Mouse (Mus musculus): ENCODE measurements around the gene Mepe. TPM values are rescaled to one million over a fixed set of nuclear protein-coding genes. Genes with fewer than 3 reads are reported as not detected.

Gene Mepe
- polyA plus RNA-seq, 1 experiment from 2014 or later = 0.58 TPM

DNA sequence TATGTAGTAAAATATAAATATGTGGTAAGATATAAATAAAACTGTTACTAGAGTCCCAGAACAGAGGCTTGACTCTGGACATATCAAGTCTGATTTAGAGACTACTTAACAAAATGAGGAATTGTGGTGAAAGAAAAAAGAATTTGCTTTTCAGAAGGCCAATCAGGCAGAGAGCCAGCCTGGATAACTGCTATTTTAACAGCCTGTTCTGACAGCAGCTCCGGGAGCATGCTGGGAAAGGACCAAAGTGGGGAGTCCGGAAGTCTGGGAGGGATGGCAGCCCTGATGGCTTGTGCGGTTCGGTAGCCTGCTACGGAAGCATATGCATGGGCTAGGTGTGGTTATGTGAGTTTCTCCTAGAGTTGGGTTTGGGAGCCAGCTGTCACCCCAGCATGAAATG is 45.5 kb downstream of the Mepe start:
- ATAC-seq (ENCODE audit: low read depth) = no peak
- Histone ChIP-seq H3K4me1 (ENCODE audit: control insufficient read depth, insufficient read depth, low read length) (peaks cover 6% of the 10 kb centered on the region; the same call in 1 of the 2 replicates), H3K4me2 (ENCODE audit: low read depth, low read length) (no peak overlapping the region), H3K27me3 (replicated peaks; ENCODE audit: control insufficient read depth, insufficient read depth, low read length) (no peaks in the 10 kb centered on the region), H3K4me3 (ENCODE audit: low read depth, low read length) (no peak overlapping the region), H3K36me3 (ENCODE audit: control insufficient read depth, insufficient read depth, low read length) (no peaks in the 10 kb centered on the region), H3K9ac (ENCODE audit: low read depth, low read length) (no peak overlapping the region), H3K27ac (replicated peaks; ENCODE audit: low read depth, low read length) (no peak overlapping the region), H3K9me3 (ENCODE audit: control insufficient read depth, low read length) (no peaks in the 10 kb centered on the region)
- peak; percentile 10 for DNase-seq (ENCODE audit: low spot score)
- 66% methylated on average over 5 of the region's 5 CpGs for WGBS

DNA sequence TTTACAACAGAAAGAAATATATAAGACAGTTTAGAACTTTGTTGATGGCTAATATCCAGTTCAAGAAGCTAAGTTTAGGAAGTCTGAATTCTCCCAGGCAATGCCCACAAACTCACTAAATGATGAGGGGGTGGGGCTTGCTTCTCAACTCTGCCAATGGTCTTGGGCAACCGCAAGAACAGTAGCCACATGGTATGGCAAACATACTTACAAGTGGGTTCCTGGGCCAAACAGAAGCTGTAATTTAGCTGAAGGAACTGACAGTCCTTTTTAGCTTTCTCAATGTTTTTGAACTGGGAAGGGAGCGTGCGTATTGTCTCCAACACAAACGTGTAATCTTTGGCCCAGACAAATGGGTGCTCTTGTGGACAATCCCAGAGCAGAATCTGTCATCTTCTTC is 46.2 kb downstream of the Mepe start:
- Histone ChIP-seq H3K36me3 (ENCODE audit: control insufficient read depth, insufficient read depth, low read length) (no peaks in the 10 kb centered on the region), H3K4me3 (ENCODE audit: low read depth, low read length) (no peak overlapping the region), H3K4me1 (ENCODE audit: control insufficient read depth, insufficient read depth, low read length) (peaks cover 6% of the 10 kb centered on the region; the same call in 1 of the 2 replicates), H3K27me3 (replicated peaks; ENCODE audit: control insufficient read depth, insufficient read depth, low read length) (no peaks in the 10 kb centered on the region), H3K4me2 (ENCODE audit: low read depth, low read length) (no peak overlapping the region), H3K27ac (replicated peaks; ENCODE audit: low read depth, low read length) (no peak overlapping the region), H3K9me3 (ENCODE audit: control insufficient read depth, low read length) (no peaks in the 10 kb centered on the region), H3K9ac (ENCODE audit: low read depth, low read length) (no peak overlapping the region)
- 86% methylated on average over 4 of the region's 4 CpGs for WGBS
- ATAC-seq (ENCODE audit: low read depth) = no peak
- peak; percentile 59 for DNase-seq (ENCODE audit: low spot score)

GRCm38 (mm10) chr5:104373648-104374307 is 48.6 kb downstream of the Mepe start:
- Histone ChIP-seq H3K9ac (ENCODE audit: low read depth, low read length) (no peak overlapping the region), H3K36me3 (ENCODE audit: control insufficient read depth, insufficient read depth, low read length) (no peaks in the 10 kb centered on the region), H3K4me3 (ENCODE audit: low read depth, low read length) (no peak overlapping the region), H3K27me3 (replicated peaks; ENCODE audit: control insufficient read depth, insufficient read depth, low read length) (no peaks in the 10 kb centered on the region), H3K9me3 (ENCODE audit: control insufficient read depth, low read length) (no peaks in the 10 kb centered on the region), H3K4me2 (ENCODE audit: low read depth, low read length) (no peak overlapping the region), H3K4me1 (ENCODE audit: control insufficient read depth, insufficient read depth, low read length) (peaks cover 6% of the 10 kb centered on the region; the same call in 1 of the 2 replicates), H3K27ac (replicated peaks; ENCODE audit: low read depth, low read length) (no peak overlapping the region)
- 77% methylated on average over 4 of the region's 4 CpGs for WGBS
- ATAC-seq (ENCODE audit: low read depth) (no peak), DNase-seq (ENCODE audit: low spot score) (no peak)

DNA sequence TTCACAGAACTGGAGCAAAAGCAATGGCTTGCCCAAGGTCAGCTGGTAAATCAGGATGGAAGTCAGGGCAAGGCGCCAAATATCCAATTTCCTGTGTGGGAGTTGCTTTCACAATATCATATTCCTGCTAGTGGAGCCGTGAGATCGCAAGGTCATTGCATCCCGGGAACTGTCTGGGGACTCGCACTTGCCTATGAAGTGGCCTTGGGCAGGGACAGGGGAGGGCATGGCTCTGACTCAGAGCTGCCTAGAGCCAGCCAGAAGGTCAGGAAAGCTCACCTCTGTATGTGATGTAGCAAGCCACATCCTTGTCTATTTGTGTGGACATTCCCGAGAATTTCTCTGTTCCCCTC is 49.2 kb downstream of the Mepe start:
- H3K36me3 ChIP-seq (ENCODE audit: control insufficient read depth, insufficient read depth, low read length) = no peaks in the 10 kb centered on the region
- WGBS = 39% methylated on average over 6 of the region's 6 CpGs
- H3K9me3 ChIP-seq (ENCODE audit: control insufficient read depth, low read length) = no peaks in the 10 kb centered on the region
- no peak overlapping the region for H3K9ac ChIP-seq (ENCODE audit: low read depth, low read length)
- no peak overlapping the region for H3K4me2 ChIP-seq (ENCODE audit: low read depth, low read length)
- DNase-seq (ENCODE audit: low spot score) (peak; percentile 75), ATAC-seq (ENCODE audit: low read depth) (0 out of 2 replicates have a peak, but pooled peaks have one; percentile 50)
- no peak overlapping the region for H3K27ac ChIP-seq (replicated peaks; ENCODE audit: low read depth, low read length)
- H3K27me3 ChIP-seq (replicated peaks; ENCODE audit: control insufficient read depth, insufficient read depth, low read length) = no peaks in the 10 kb centered on the region
- peaks cover 6% of the 10 kb centered on the region; the same call in 1 of the 2 replicates for H3K4me1 ChIP-seq (ENCODE audit: control insufficient read depth, insufficient read depth, low read length)
- H3K4me3 ChIP-seq (ENCODE audit: low read depth, low read length) = no peak overlapping the region

DNA sequence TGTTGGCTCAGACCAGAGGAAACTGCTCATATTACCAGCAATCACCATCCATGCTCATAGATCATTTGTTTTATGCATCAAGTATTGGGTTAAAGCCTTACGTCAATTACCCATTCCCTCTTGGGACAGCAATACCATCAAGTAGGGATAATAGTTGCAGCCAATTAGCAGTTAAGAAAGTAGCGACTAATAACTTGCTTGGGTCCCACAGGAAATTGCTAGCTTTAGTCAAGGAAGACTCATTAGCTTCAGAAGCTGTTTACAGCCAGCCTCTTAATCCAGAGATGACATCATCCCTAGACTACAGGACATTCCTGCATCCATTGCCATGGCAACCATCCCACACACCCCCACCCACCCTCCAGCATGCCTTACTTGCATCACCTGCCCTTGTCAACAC is 50.0 kb downstream of the Mepe start:
- H3K27ac ChIP-seq (replicated peaks; ENCODE audit: low read depth, low read length) = no peak overlapping the region
- H3K4me2 ChIP-seq (ENCODE audit: low read depth, low read length) = no peak overlapping the region

GRCm38 (mm10) chr5:104376890-104377289 is 51.8 kb downstream of the Mepe start:
- no peaks in the 10 kb centered on the region for H3K9me3 ChIP-seq (ENCODE audit: control insufficient read depth, low read length)
- no peaks in the 10 kb centered on the region for H3K36me3 ChIP-seq (ENCODE audit: control insufficient read depth, insufficient read depth, low read length)
- peaks cover 6% of the 10 kb centered on the region; the same call in 1 of the 2 replicates for H3K4me1 ChIP-seq (ENCODE audit: control insufficient read depth, insufficient read depth, low read length)
- H3K4me3 ChIP-seq (ENCODE audit: low read depth, low read length) = no peak overlapping the region
- H3K27ac ChIP-seq (replicated peaks; ENCODE audit: low read depth, low read length) = no peak overlapping the region
- ATAC-seq (ENCODE audit: low read depth) (no peak), DNase-seq (ENCODE audit: low spot score) (no peak)
- no peak overlapping the region for H3K9ac ChIP-seq (ENCODE audit: low read depth, low read length)
- no peak overlapping the region for H3K4me2 ChIP-seq (ENCODE audit: low read depth, low read length)
- H3K27me3 ChIP-seq (replicated peaks; ENCODE audit: control insufficient read depth, insufficient read depth, low read length) = no peaks in the 10 kb centered on the region
- 97% methylated on average over 1 of the region's 1 CpGs for WGBS

More for the DNA sequence above, 50.0 kb downstream of the Mepe start:
- peaks cover 6% of the 10 kb centered on the region; the same call in 1 of the 2 replicates for H3K4me1 ChIP-seq (ENCODE audit: control insufficient read depth, insufficient read depth, low read length)
- H3K36me3 ChIP-seq (ENCODE audit: control insufficient read depth, insufficient read depth, low read length) = no peaks in the 10 kb centered on the region
- DNase-seq (ENCODE audit: low spot score) (peak; percentile 72), ATAC-seq (ENCODE audit: low read depth) (peak; percentile 81)
- H3K9ac ChIP-seq (ENCODE audit: low read depth, low read length) = no peak overlapping the region
- no peaks in the 10 kb centered on the region for H3K27me3 ChIP-seq (replicated peaks; ENCODE audit: control insufficient read depth, insufficient read depth, low read length)
- no peaks in the 10 kb centered on the region for H3K9me3 ChIP-seq (ENCODE audit: control insufficient read depth, low read length)
- WGBS = 55% methylated on average over 2 of the region's 2 CpGs
- no peak overlapping the region for H3K4me3 ChIP-seq (ENCODE audit: low read depth, low read length)

- no peak for DNase-seq (ENCODE audit: low spot score)
- Histone ChIP-seq H3K4me1 (ENCODE audit: control insufficient read depth, insufficient read depth, low read length) (no peaks in the 10 kb centered on the region), H3K4me3 (ENCODE audit: low read depth, low read length) (no peak overlapping the region), H3K4me2 (ENCODE audit: low read depth, low read length) (no peak overlapping the region), H3K36me3 (ENCODE audit: control insufficient read depth, insufficient read depth, low read length) (no peaks in the 10 kb centered on the region), H3K27me3 (replicated peaks; ENCODE audit: control insufficient read depth, insufficient read depth, low read length) (no peaks in the 10 kb centered on the region), H3K9ac (ENCODE audit: low read depth, low read length) (no peak overlapping the region), H3K9me3 (ENCODE audit: control insufficient read depth, low read length) (no peaks in the 10 kb centered on the region), H3K27ac (replicated peaks; ENCODE audit: low read depth, low read length) (no peak overlapping the region)
- 85% methylated on average over 1 of the region's 1 CpGs for WGBS
- ATAC-seq (ENCODE audit: low read depth) = no peak
These were observed 55.4 kb downstream of the Mepe start for GRCm38 (mm10) chr5:104380574-104380973.

- H3K9me3 ChIP-seq (ENCODE audit: control insufficient read depth, low read length) = no peaks in the 10 kb centered on the region
- no peak overlapping the region for H3K27ac ChIP-seq (replicated peaks; ENCODE audit: low read depth, low read length)
- H3K4me2 ChIP-seq (ENCODE audit: low read depth, low read length) = no peak overlapping the region
- no peaks in the 10 kb centered on the region for H3K27me3 ChIP-seq (replicated peaks; ENCODE audit: control insufficient read depth, insufficient read depth, low read length)
- WGBS = 76% methylated on average over 3 of the region's 7 CpGs
- no peaks in the 10 kb centered on the region for H3K36me3 ChIP-seq (ENCODE audit: control insufficient read depth, insufficient read depth, low read length)
- no peak overlapping the region for H3K4me3 ChIP-seq (ENCODE audit: low read depth, low read length)
- DNase-seq (ENCODE audit: low spot score) = no peak
- H3K4me1 ChIP-seq (ENCODE audit: control insufficient read depth, insufficient read depth, low read length) = no peaks in the 10 kb centered on the region
- H3K9ac ChIP-seq (ENCODE audit: low read depth, low read length) = no peak overlapping the region
- no peak for ATAC-seq (ENCODE audit: low read depth)
These were observed 56.5 kb downstream of the Mepe start for GRCm38 (mm10) chr5:104381671-104382070.

DNA sequence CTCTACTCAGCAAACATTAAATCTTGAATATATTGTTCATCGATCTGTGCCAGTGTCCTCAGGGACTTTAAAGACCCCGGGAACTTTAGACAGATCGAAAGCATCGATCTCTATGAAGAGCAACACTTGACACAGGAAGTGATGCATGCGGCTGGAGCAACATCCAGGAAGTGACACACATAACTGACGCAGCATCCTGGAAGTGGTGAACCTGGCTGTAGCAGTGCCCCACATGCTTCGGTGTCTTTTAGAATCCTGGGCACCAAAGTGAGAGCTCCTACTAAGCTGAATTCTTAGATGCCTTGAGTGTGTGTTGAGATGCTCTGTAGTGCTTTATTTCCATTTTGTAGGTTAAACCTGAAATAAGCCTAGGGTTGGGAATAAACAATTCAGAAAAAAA is 59.4 kb downstream of the Mepe start:
- H3K4me2 ChIP-seq (ENCODE audit: low read depth, low read length) = no peak overlapping the region
- H3K9me3 ChIP-seq (ENCODE audit: control insufficient read depth, low read length) = no peaks in the 10 kb centered on the region
- no peak overlapping the region for H3K27ac ChIP-seq (replicated peaks; ENCODE audit: low read depth, low read length)
- 92% methylated on average over 7 of the region's 7 CpGs for WGBS
- no peak overlapping the region for H3K9ac ChIP-seq (ENCODE audit: low read depth, low read length)
- no peaks in the 10 kb centered on the region for H3K4me1 ChIP-seq (ENCODE audit: control insufficient read depth, insufficient read depth, low read length)
- ATAC-seq (ENCODE audit: low read depth) = no peak
- H3K27me3 ChIP-seq (replicated peaks; ENCODE audit: control insufficient read depth, insufficient read depth, low read length) = no peaks in the 10 kb centered on the region
- H3K4me3 ChIP-seq (ENCODE audit: low read depth, low read length) = no peak overlapping the region
- no peak for DNase-seq (ENCODE audit: low spot score)
- no peaks in the 10 kb centered on the region for H3K36me3 ChIP-seq (ENCODE audit: control insufficient read depth, insufficient read depth, low read length)
